Mouse (Mus musculus): ENCODE results near the gene Ppp6c. TPM values are rescaled to one million over a fixed set of nuclear protein-coding genes. Genes with fewer than 3 reads are reported as not detected.
"Not testable (repeated sequence)": the region's sequence is repeated elsewhere in the genome, so short reads cannot be mapped to it uniquely, and the experiment has no call there.

The Ppp6c gene
- 10 to 100 TPM; 60.4 to 62.3 TPM for total RNA-seq (2021)

GRCm38 (mm10) chr2:39226019-39226640, at the start of gene Ppp6c:
Ppp6c (minus strand) TSS chr2:39226451.
- intact Hi-C loops (cut with DNase I) = loop anchor here (5.0 to 10.0 kb wide), 3 partner anchors 34 to 581 kb away; partner anchors contain the start of genes Nr6a1, Psmb7 and Scai
- peak; percentile 87 to 92 for DNase-seq

- intact Hi-C loops (cut with DNase I) = loop anchor here (1.0 kb wide), 1 partner anchor 105 kb away; no protein-coding TSS in a partner anchor
Observed at GRCm38 (mm10) chr2:39268357-39268756, 42.1 kb upstream of the Ppp6c start.

GRCm38 (mm10) chr2:39252275-39252674, 26.0 kb upstream of the Ppp6c start:
- intact Hi-C loops (cut with DNase I); DNase-seq: not testable (repeated sequence)

More at GRCm38 (mm10) chr2:39268357-39268756, 42.1 kb upstream of the Ppp6c start:
- peak in 1 of 2 experiments; percentile 3 for DNase-seq

GRCm38 (mm10) chr2:39246862-39247261, 20.6 kb upstream of the Ppp6c start:
- intact Hi-C loops (cut with DNase I); DNase-seq: not testable (repeated sequence)

GRCm38 (mm10) chr2:39226731-39227130, 480 bp upstream of the Ppp6c start:
- intact Hi-C loops (cut with DNase I) = loop anchor here (5.0 to 10.0 kb wide), 3 partner anchors 34 to 582 kb away; partner anchors contain the start of genes Nr6a1, Psmb7 and Scai
- DNase-seq = no peak

- intact Hi-C loops (cut with DNase I) = loop anchor here (5.0 to 10.0 kb wide), 3 partner anchors 33 to 581 kb away; partner anchors contain the start of genes Nr6a1, Psmb7 and Scai
Observed at GRCm38 (mm10) chr2:39225331-39226018, 776 bp downstream of the Ppp6c start.

GRCm38 (mm10) chr2:39224621-39225020, 1.6 kb downstream of the Ppp6c start:
- intact Hi-C loops (cut with DNase I) = loop anchor here (5.0 to 10.0 kb wide), 3 partner anchors 32 to 580 kb away; partner anchors contain the start of genes Nr6a1, Psmb7 and Scai
- no peak for DNase-seq

More at GRCm38 (mm10) chr2:39225331-39226018, 776 bp downstream of the Ppp6c start:
- peak in 1 of 2 experiments; percentile 42 for DNase-seq

GRCm38 (mm10) chr2:39220010-39220409, 6.2 kb downstream of the Ppp6c start:
- intact Hi-C loops (cut with DNase I) = loop anchor here (10.0 kb wide), 2 partner anchors 295 to 575 kb away; partner anchors contain the start of genes Nr6a1 and Psmb7

GRCm38 (mm10) chr2:39219034-39219433, 7.2 kb downstream of the Ppp6c start:
- no peak for DNase-seq
- intact Hi-C loops (cut with DNase I) = no loop called here

More at GRCm38 (mm10) chr2:39220010-39220409, 6.2 kb downstream of the Ppp6c start:
- DNase-seq = no peak

- DNase-seq = no peak
- intact Hi-C loops (cut with DNase I) = no loop called here
Observed at GRCm38 (mm10) chr2:39217150-39217549, 9.1 kb downstream of the Ppp6c start.

- DNase-seq = no peak
- intact Hi-C loops (cut with DNase I) = no loop called here
Observed at GRCm38 (mm10) chr2:39210738-39211137, 15.5 kb downstream of the Ppp6c start.

- intact Hi-C loops (cut with DNase I) = no loop called here
- no peak for DNase-seq
Observed at GRCm38 (mm10) chr2:39203359-39203758, 22.9 kb downstream of the Ppp6c start.

GRCm38 (mm10) chr2:39194809-39195208, 31.4 kb downstream of the Ppp6c start:
- intact Hi-C loops (cut with DNase I) = loop anchor here (5.0 to 10.0 kb wide), 3 partner anchors 32 to 270 kb away; partner anchors contain the start of genes Nr6a1 and Ppp6c

GRCm38 (mm10) chr2:39190561-39191056, 35.6 kb downstream of the Ppp6c start, which contains the start of gene Scai:
Scai (minus strand) TSS chr2:39190734.
- intact Hi-C loops (cut with DNase I) = loop anchor here (1.0 to 10.0 kb wide), 4 partner anchors 37 to 266 kb away; partner anchors contain the start of genes Golga1, Nr6a1 and Ppp6c
- peak; percentile 92 to 94 for DNase-seq

More at GRCm38 (mm10) chr2:39194809-39195208, 31.4 kb downstream of the Ppp6c start:
- DNase-seq = no peak

GRCm38 (mm10) chr2:39189961-39190560, 36.2 kb downstream of the Ppp6c start:
- DNase-seq = no peak
- intact Hi-C loops (cut with DNase I) = loop anchor here (1.0 to 10.0 kb wide), 4 partner anchors 37 to 265 kb away; partner anchors contain the start of genes Golga1, Nr6a1 and Ppp6c

- DNase-seq = no peak
- intact Hi-C loops (cut with DNase I) = no loop called here
Observed at GRCm38 (mm10) chr2:39185942-39186341, 40.3 kb downstream of the Ppp6c start.

- intact Hi-C loops (cut with DNase I) = no loop called here
- DNase-seq = no peak
Observed at GRCm38 (mm10) chr2:39183587-39183986, 42.7 kb downstream of the Ppp6c start.

- intact Hi-C loops (cut with DNase I) = no loop called here
- no peak for DNase-seq
Observed at GRCm38 (mm10) chr2:39160996-39161395, 65.3 kb downstream of the Ppp6c start.

- intact Hi-C loops (cut with DNase I) = no loop called here
- no peak for DNase-seq
Observed at GRCm38 (mm10) chr2:39157916-39158315, 68.3 kb downstream of the Ppp6c start.

- intact Hi-C loops (cut with DNase I) = no loop called here
- no peak for DNase-seq
Observed at GRCm38 (mm10) chr2:39156821-39157220, 69.4 kb downstream of the Ppp6c start.
